ENCODE assay signal across 9 mouse cellular contexts in the genomic region with DNA sequence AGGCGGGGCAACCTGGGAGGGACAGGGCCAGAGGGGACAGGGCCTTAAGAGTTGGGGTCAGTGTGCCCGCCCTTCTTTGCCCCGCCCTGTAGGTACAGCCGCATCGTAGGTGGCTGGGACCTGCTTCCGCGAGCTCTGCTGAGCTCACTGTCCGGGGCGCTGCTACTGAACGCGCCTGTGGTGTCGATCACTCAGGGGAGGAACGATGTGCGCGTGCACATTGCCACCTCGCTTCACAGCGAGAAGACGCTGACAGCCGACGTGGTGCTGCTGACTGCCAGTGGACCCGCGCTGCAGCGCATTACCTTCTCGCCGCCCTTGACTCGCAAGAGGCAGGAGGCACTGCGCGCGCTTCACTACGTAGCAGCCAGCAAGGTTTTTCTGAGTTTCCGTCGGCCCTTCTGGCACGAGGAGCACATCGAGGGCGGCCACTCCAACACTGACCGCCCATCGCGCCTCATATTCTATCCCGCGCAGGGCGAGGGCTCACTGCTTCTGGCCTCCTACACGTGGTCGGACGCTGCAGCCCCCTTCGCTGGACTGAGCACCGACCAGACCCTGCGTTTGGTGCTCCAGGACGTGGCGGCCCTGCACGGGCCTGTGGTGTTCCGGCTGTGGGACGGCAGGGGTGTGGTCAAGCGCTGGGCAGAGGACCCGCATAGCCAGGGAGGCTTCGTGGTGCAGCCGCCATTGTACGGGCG. TPM values are rescaled to one million over a fixed set of nuclear protein-coding genes. Genes with fewer than 3 reads are reported as not detected.
DNase-seq lines count a peak whose midpoint lies in the region; ATAC-seq and TF ChIP-seq lines count a peak whose summit lies in the region.
"Had no signal": no experiment of that assay in that cellular context is flagged by ENCODE, and none has a peak within 500 bp of the region (broad histone marks: within the 10 kb centered on the region; RNA-seq: fewer than 3 reads in every experiment).

No protein-coding gene starts in this region.

- peaks cover 38% of the 10 kb centered on the region for H3K4me1 ChIP-seq in G1E (ENCODE audit: insufficient read depth, low read depth, low read length)
- peaks cover 8% of the 10 kb centered on the region; the same call in 1 of the 2 replicates for H3K4me1 ChIP-seq in forebrain, embryonic 14.5 days (ENCODE audit: control insufficient read depth, insufficient read depth, low read length)
- H3K4me1 ChIP-seq in intestine, embryonic 15.5 days (replicated peaks), result peaks cover 14% of the 10 kb centered on the region
- peaks cover 19% of the 10 kb centered on the region for H3K4me1 ChIP-seq in lung, embryonic 15.5 days
- H3K4me1 ChIP-seq in neural tube, embryonic 15.5 days, result peaks cover 16% of the 10 kb centered on the region

- 1% methylated on average over 57 of the region's 58 CpGs for WGBS in forebrain, embryonic 14.5 days
- 3% methylated on average over 58 of the region's 58 CpGs for WGBS in intestine, embryonic 15.5 days
- WGBS in lung, embryonic 15.5 days, result 2% methylated on average over 58 of the region's 58 CpGs
- WGBS in neural tube, embryonic 15.5 days, result 2% methylated on average over 58 of the region's 58 CpGs

- intact Hi-C loops in heart, postnatal 25 days (cut with DNase I), result no loop called here

- H3K4me2 ChIP-seq in forebrain, embryonic 14.5 days (ENCODE audit: low read length), result peak overlapping the region; percentile 52
- peak overlapping the region; percentile 82 for H3K4me2 ChIP-seq in intestine, embryonic 15.5 days (replicated peaks)
- peak overlapping the region; percentile 57 for H3K4me2 ChIP-seq in lung, embryonic 15.5 days
- peak overlapping the region; percentile 61 for H3K4me2 ChIP-seq in neural tube, embryonic 15.5 days

- H3K27me3 ChIP-seq in G1E (ENCODE audit: insufficient read depth, low read length), result no peaks in the 10 kb centered on the region
- H3K27me3 ChIP-seq in forebrain, embryonic 14.5 days (replicated peaks; ENCODE audit: control insufficient read depth, insufficient read depth, low read length), result peaks cover 21% of the 10 kb centered on the region; the same call in 1 of the 2 replicates
- H3K27me3 ChIP-seq in intestine, embryonic 15.5 days (replicated peaks), result peaks cover 19% of the 10 kb centered on the region; the same call in 1 of the 2 replicates
- peaks cover 21% of the 10 kb centered on the region for H3K27me3 ChIP-seq in lung, embryonic 15.5 days
- peaks cover 33% of the 10 kb centered on the region for H3K27me3 ChIP-seq in neural tube, embryonic 15.5 days (replicated peaks)

- peak overlapping the region; percentile 60 for H3K9ac ChIP-seq in forebrain, embryonic 14.5 days (ENCODE audit: low read length)
- H3K9ac ChIP-seq in intestine, embryonic 15.5 days, result peak overlapping the region; percentile 45
- H3K9ac ChIP-seq in lung, embryonic 15.5 days, result peak overlapping the region; percentile 2; the same call in 1 of the 2 replicates
- peak overlapping the region; percentile 36 for H3K9ac ChIP-seq in neural tube, embryonic 15.5 days (replicated peaks)

- ATAC-seq in G1E (ENCODE audit: extremely low read depth, insufficient number of reproducible peaks, low FRiP score, poor library complexity, severe bottlenecking), result no peak
- ATAC-seq in forebrain, embryonic 14.5 days, result peak; percentile 68
- ATAC-seq in intestine, embryonic 15.5 days, result peak; percentile 63
- ATAC-seq in lung, embryonic 15.5 days (ENCODE audit: borderline replicate concordance, extremely low read depth, low FRiP score, low TSS enrichment), result peak; percentile 47; the same call in 1 of the 2 replicates
- peak; percentile 68 for ATAC-seq in neural tube, embryonic 15.5 days (ENCODE audit: low FRiP score)

- no peak for TF ChIP-seq CTCF in G1E (IDR thresholded peaks at IDR 0.05; ENCODE audit: low read depth, low read length)

- no peak overlapping the region for H3K27ac ChIP-seq in forebrain, embryonic 14.5 days (ENCODE audit: low read depth, low read length)
- H3K27ac ChIP-seq in intestine, embryonic 15.5 days, result no peak overlapping the region
- H3K27ac ChIP-seq in lung, embryonic 15.5 days, result no peak overlapping the region
- no peak overlapping the region for H3K27ac ChIP-seq in neural tube, embryonic 15.5 days (replicated peaks)
- H3K27ac ChIP-seq: macrophage had no signal

- H3K4me3 ChIP-seq in G1E (ENCODE audit: low read depth, low read length), result peak overlapping the region; percentile 31; the same call in 1 of the 2 replicates
- peak overlapping the region; percentile 26 for H3K4me3 ChIP-seq in forebrain, embryonic 14.5 days (ENCODE audit: low read depth, low read length)
- peak overlapping the region; percentile 32 for H3K4me3 ChIP-seq in intestine, embryonic 15.5 days (replicated peaks)
- H3K4me3 ChIP-seq in lung, embryonic 15.5 days, result peak overlapping the region; percentile 13
- peak overlapping the region; percentile 29 for H3K4me3 ChIP-seq in neural tube, embryonic 15.5 days (replicated peaks)

- H3K9me3 ChIP-seq in G1E (replicated peaks), result peaks cover 14% of the 10 kb centered on the region
- H3K9me3 ChIP-seq in forebrain, embryonic 14.5 days (replicated peaks; ENCODE audit: control insufficient read depth, low read length), result no peaks in the 10 kb centered on the region
- no peaks in the 10 kb centered on the region for H3K9me3 ChIP-seq in intestine, embryonic 15.5 days
- H3K9me3 ChIP-seq in lung, embryonic 15.5 days, result no peaks in the 10 kb centered on the region
- no peaks in the 10 kb centered on the region for H3K9me3 ChIP-seq in neural tube, embryonic 15.5 days (replicated peaks)

- peaks cover 100% of the 10 kb centered on the region for H3K36me3 ChIP-seq in G1E (replicated peaks)
- H3K36me3 ChIP-seq in forebrain, embryonic 14.5 days (ENCODE audit: control insufficient read depth, insufficient read depth, low read length), result peaks cover 45% of the 10 kb centered on the region
- H3K36me3 ChIP-seq in intestine, embryonic 15.5 days, result peaks cover 30% of the 10 kb centered on the region
- H3K36me3 ChIP-seq in lung, embryonic 15.5 days, result peaks cover 38% of the 10 kb centered on the region
- H3K36me3 ChIP-seq in neural tube, embryonic 15.5 days, result peaks cover 45% of the 10 kb centered on the region

- peak; percentile 96 for DNase-seq in heart, adult 11 months
- no peak for DNase-seq in heart, postnatal 25 days (ENCODE audit: low spot score)
- DNase-seq in G1E (ENCODE audit: low spot score) (no peak), MN1 (ENCODE audit: low spot score) (no peak)
- DNase-seq in forebrain, embryonic 14.5 days (ENCODE audit: low spot score), result peak; percentile 75

RNA-seq across cellular contexts. Expression of gene Akt1s1, which starts 9.2 kb away (rescaled TPM):
- 10 to 100 TPM; 61.8 to 75.9 TPM for total RNA-seq in heart, postnatal 25 days (2021)
- 13.3 and 14.4 TPM in 2 replicates for total RNA-seq in G1E (2014; fragmentation: Nextera tagmentation)
- 23.7 and 32.5 TPM in 2 replicates for total RNA-seq in G1E (2017)
- 290 and 566 TPM in 2 replicates for polyA plus RNA-seq in G1E (2012)
- polyA plus RNA-seq in forebrain, embryonic 14.5 days (2014; fragmentation: Nextera tagmentation; extraction: Ambion mirVana), result 70.4 and 75.4 TPM in 2 replicates
- polyA plus RNA-seq in intestine, embryonic 15.5 days (2015; fragmentation: Nextera tagmentation; extraction: Ambion mirVana), result 112 and 116 TPM in 2 replicates
- polyA plus RNA-seq in lung, embryonic 15.5 days (2015; fragmentation: Nextera tagmentation; extraction: Ambion mirVana), result 109 and 111 TPM in 2 replicates
- 89.9 and 92.0 TPM in 2 replicates for polyA plus RNA-seq in neural tube, embryonic 15.5 days (2015; fragmentation: Nextera tagmentation; extraction: Ambion mirVana)

RNA-seq across cellular contexts. Expression of gene Tbc1d17, which starts 9.2 kb away (rescaled TPM):
- total RNA-seq in heart, postnatal 25 days (2021), result 10 to 100 TPM; 44.3 to 47.0 TPM
- total RNA-seq in G1E (2014; fragmentation: Nextera tagmentation), result 32.3 and 33.5 TPM in 2 replicates
- total RNA-seq in G1E (2017), result 25.7 and 33.5 TPM in 2 replicates
- 65.4 and 75.7 TPM in 2 replicates for polyA plus RNA-seq in G1E (2012)
- 79.6 and 105 TPM in 2 replicates for polyA plus RNA-seq in forebrain, embryonic 14.5 days (2014; fragmentation: Nextera tagmentation; extraction: Ambion mirVana)
- polyA plus RNA-seq in intestine, embryonic 15.5 days (2015; fragmentation: Nextera tagmentation; extraction: Ambion mirVana), result 71.0 and 71.3 TPM in 2 replicates
- 71.3 and 74.4 TPM in 2 replicates for polyA plus RNA-seq in lung, embryonic 15.5 days (2015; fragmentation: Nextera tagmentation; extraction: Ambion mirVana)
- 105 and 110 TPM in 2 replicates for polyA plus RNA-seq in neural tube, embryonic 15.5 days (2015; fragmentation: Nextera tagmentation; extraction: Ambion mirVana)

RNA-seq across cellular contexts. Expression of gene Pnkp, which starts 17.3 kb away (rescaled TPM):
- 10 to 100 TPM; 16.0 to 16.6 TPM for total RNA-seq in heart, postnatal 25 days (2021)
- total RNA-seq in G1E (2014; fragmentation: Nextera tagmentation) (20.5 and 35.8 TPM in 2 replicates), G1E (2017) (28.2 and 36.2 TPM in 2 replicates)
- polyA plus RNA-seq in G1E (2012), result 33.0 and 35.9 TPM in 2 replicates
- 30.0 and 31.7 TPM in 2 replicates for polyA plus RNA-seq in forebrain, embryonic 14.5 days (2014; fragmentation: Nextera tagmentation; extraction: Ambion mirVana)
- 25.9 and 29.0 TPM in 2 replicates for polyA plus RNA-seq in intestine, embryonic 15.5 days (2015; fragmentation: Nextera tagmentation; extraction: Ambion mirVana)
- 37.6 and 37.9 TPM in 2 replicates for polyA plus RNA-seq in lung, embryonic 15.5 days (2015; fragmentation: Nextera tagmentation; extraction: Ambion mirVana)
- polyA plus RNA-seq in neural tube, embryonic 15.5 days (2015; fragmentation: Nextera tagmentation; extraction: Ambion mirVana), result 29.2 and 29.6 TPM in 2 replicates

RNA-seq across cellular contexts. Expression of gene Atf5, which starts 23.2 kb away (rescaled TPM):
- 10 to 100 TPM; 63.7 to 64.5 TPM for total RNA-seq in heart, postnatal 25 days (2021)
- total RNA-seq in G1E (2014; fragmentation: Nextera tagmentation), result 37.7 and 58.5 TPM in 2 replicates
- total RNA-seq in G1E (2017), result 5.2 and 8.6 TPM in 2 replicates
- polyA plus RNA-seq in G1E (2012), result 282 and 396 TPM in 2 replicates
- polyA plus RNA-seq in forebrain, embryonic 14.5 days (2014; fragmentation: Nextera tagmentation; extraction: Ambion mirVana), result 4.2 and 4.7 TPM in 2 replicates
- 6.2 and 6.6 TPM in 2 replicates for polyA plus RNA-seq in intestine, embryonic 15.5 days (2015; fragmentation: Nextera tagmentation; extraction: Ambion mirVana)
- polyA plus RNA-seq in lung, embryonic 15.5 days (2015; fragmentation: Nextera tagmentation; extraction: Ambion mirVana), result 4.9 and 5.0 TPM in 2 replicates
- polyA plus RNA-seq in neural tube, embryonic 15.5 days (2015; fragmentation: Nextera tagmentation; extraction: Ambion mirVana), result 3.6 and 4.1 TPM in 2 replicates

RNA-seq across cellular contexts. Expression of gene Il4i1, which starts 23.5 kb away (rescaled TPM):
- 1 to 10 TPM in 1 of 2 experiments, under 1 TPM in 1; 0.62 to 2.2 TPM for total RNA-seq in heart, postnatal 25 days (2021)
- total RNA-seq in G1E (2014; fragmentation: Nextera tagmentation), result 4.2 and 14.4 TPM in 2 replicates
- 1.3 and 2.4 TPM in 2 replicates for total RNA-seq in G1E (2017)
- polyA plus RNA-seq in G1E (2012), result 3.1 and 3.2 TPM in 2 replicates
- 1.0 and 1.2 TPM in 2 replicates for polyA plus RNA-seq in forebrain, embryonic 14.5 days (2014; fragmentation: Nextera tagmentation; extraction: Ambion mirVana)
- polyA plus RNA-seq in intestine, embryonic 15.5 days (2015; fragmentation: Nextera tagmentation; extraction: Ambion mirVana), result 0.78 and 1.5 TPM in 2 replicates
- polyA plus RNA-seq in lung, embryonic 15.5 days (2015; fragmentation: Nextera tagmentation; extraction: Ambion mirVana), result 0.63 and 1.7 TPM in 2 replicates
- polyA plus RNA-seq in neural tube, embryonic 15.5 days (2015; fragmentation: Nextera tagmentation; extraction: Ambion mirVana), result 0.78 and 4.7 TPM in 2 replicates

Comparison
In these comparisons a context has a peak if more than half of its experiments do, and no peak if none do; other contexts are left out.
1. DNase-seq: peak in heart, adult 11 months (single experiment) and forebrain, embryonic 14.5 days (single experiment); none in heart, postnatal 25 days (single experiment), G1E (single experiment) and MN1 (single experiment).
2. H3K9ac ChIP-seq: peak in every context shown above with its lines; median percentile 60 in forebrain, embryonic 14.5 days; 45 in intestine, embryonic 15.5 days; 36 in neural tube, embryonic 15.5 days; 2 in lung, embryonic 15.5 days.
3. Peak in every context shown above with its lines, with median percentiles within 50 percentile points of each other: H3K4me3 ChIP-seq and H3K4me2 ChIP-seq.